Mouse (Mus musculus) megakaryocyte progenitor cell, adult 5-6 weeks (primary cell): ENCODE measurements around the gene Ccdc69. TPM values are rescaled to one million over a fixed set of nuclear protein-coding genes. Genes with fewer than 3 reads are reported as not detected.
"Not testable (repeated sequence)": the region's sequence is repeated elsewhere in the genome, so short reads cannot be mapped to it uniquely, and the experiment has no call there.

Source experiments
- ATAC-seq: replicated peaks from 2 replicates; pipeline ENCODE4 v1.8.0; 2016; ENCODE audit warnings: mild to moderate bottlenecking, moderate TSS enrichment, inconsistent platforms; ENCODE audit not compliant: poor library complexity
- total RNA-seq, 2 experiments: library from RNA; stranded (forward) in 1 of 2; stranded (reverse) in 1 of 2; fragments of 157-497, 149-512 nt in 1 of 2; fragments of 200-1000 nt in 1 of 2; gene quantifications; 2 replicates each; pipeline versions ENCODE4 v1.2.3 to v1.2.4; 2015 to 2017

Ccdc69 gene
- total RNA-seq, 2 experiments from 2014 or later, result 19.2 to 27.3 TPM

DNA sequence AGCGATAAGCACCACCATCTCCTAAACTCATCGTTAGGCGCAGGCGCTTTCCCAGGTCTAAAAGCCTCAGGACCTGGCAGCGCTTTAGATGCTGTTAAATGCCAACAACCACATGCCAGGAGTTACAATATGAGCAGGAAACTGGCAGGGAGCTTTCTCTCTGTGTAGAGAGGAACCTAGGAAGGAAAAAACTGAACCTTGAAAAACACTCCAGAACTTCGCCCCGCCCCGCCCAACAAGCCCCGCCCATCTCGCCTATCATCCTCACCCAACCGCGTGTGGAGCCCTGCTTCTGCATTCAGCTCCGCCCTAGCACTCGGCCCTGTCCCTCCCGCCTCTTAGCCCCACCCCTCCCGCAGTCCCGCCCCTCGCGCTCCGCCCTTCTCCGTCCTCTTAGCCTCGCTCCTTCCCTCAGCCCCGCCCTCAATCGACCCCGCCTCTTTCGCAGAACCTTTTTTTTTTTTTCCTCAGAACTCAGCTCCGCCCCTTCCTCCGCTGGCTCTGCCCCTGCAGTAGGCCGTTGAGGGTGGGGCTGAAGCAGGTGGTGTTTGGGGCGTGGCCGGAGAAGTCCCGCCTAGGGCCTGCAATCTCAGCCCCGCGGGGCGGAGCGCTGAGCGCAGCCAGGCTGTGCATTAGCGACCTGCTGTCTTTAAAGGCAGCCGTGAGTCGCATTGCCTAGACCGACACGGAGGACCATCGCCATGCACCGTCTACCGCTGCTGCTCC lies 19.7 kb upstream of the Ccdc69 start, which contains the start of gene Gm2a:
Gm2a (plus strand) TSS at position 653 of the 726 bp plus-strand sequence.
- peak; percentile 91 for ATAC-seq

GRCm38 (mm10) chr11:55096731-55097462 lies 19.0 kb upstream of the Ccdc69 start:
- no peak; the same call in 1 of the 2 replicates for ATAC-seq

DNA sequence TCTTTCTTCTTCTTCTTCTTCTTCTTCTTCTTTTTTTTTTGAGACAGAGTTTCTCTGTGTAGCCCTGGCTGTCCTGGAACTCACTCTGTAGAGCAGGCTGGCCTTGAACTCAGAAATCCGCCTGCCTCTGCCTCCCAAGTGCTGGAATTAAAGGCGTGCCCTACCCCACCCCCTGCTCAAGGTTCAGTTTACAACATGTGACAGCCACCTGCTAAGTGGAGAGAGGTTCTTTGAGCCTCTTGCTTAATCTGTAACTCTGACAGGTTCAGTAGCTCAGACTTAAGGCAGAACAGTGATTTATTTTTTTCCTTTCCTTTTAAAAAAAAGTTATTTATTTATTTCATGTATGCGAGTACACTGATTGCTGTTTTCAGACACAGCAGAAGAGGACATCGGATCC lies 18.4 kb upstream of the Ccdc69 start:
- not testable (repeated sequence) for ATAC-seq

- ATAC-seq, result no peak
Observed at GRCm38 (mm10) chr11:55093096-55093495, 15.2 kb upstream of the Ccdc69 start.

- no peak for ATAC-seq
Observed at GRCm38 (mm10) chr11:55089892-55090291, 12.0 kb upstream of the Ccdc69 start.

- peak; percentile 96 for ATAC-seq
Observed at GRCm38 (mm10) chr11:55087006-55087405, 9.1 kb upstream of the Ccdc69 start.

GRCm38 (mm10) chr11:55085396-55085795 lies 7.5 kb upstream of the Ccdc69 start:
- ATAC-seq, result no peak

DNA sequence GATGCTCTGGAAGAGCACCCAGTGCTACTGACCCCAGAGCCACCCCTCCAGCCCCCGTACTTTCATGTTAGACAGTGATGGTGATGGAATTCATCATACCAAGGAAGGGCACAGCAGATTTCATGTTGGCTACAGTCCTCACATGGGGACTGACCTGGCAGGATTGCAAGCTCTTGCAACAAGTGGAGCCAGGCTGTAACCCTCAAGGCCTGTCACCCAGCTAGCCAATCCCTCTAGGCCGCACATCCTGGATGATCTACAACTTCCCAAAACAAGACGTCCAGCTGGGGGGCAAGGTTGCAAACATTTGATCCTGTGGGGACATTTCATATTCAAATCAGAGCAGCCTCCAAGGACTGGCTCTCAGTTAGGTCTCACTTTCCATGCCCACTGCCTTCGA lies 6.7 kb upstream of the Ccdc69 start:
- no peak for ATAC-seq

- no peak for ATAC-seq
Observed at GRCm38 (mm10) chr11:55081206-55081605, 3.3 kb upstream of the Ccdc69 start.

- no peak for ATAC-seq
Observed at GRCm38 (mm10) chr11:55079180-55079579, 1.2 kb upstream of the Ccdc69 start.

DNA sequence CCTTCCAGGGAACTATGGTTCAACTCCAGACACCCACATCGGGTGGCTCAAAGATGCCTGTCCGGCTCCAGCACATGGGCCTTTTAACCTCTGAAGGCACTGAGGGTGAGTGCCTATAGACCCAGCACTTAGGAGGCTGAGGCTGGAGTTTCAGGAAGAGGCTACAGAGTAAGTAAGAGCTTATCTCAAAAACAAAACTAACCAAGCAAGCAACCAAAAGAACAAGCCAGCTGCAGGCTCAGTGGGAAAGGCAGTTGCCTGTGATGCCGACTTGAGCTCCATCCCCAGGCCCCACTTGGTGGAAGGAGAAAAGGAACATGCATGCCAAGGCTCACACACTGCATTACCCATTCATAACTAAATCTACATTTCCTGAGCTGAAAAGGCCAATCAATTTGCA lies 571 bp upstream of the Ccdc69 start:
- ATAC-seq, result no peak

- 0 out of 2 replicates have a peak, but pooled peaks have one; percentile 18 for ATAC-seq
Observed at GRCm38 (mm10) chr11:55076234-55076633, 1.7 kb downstream of the Ccdc69 start.

DNA sequence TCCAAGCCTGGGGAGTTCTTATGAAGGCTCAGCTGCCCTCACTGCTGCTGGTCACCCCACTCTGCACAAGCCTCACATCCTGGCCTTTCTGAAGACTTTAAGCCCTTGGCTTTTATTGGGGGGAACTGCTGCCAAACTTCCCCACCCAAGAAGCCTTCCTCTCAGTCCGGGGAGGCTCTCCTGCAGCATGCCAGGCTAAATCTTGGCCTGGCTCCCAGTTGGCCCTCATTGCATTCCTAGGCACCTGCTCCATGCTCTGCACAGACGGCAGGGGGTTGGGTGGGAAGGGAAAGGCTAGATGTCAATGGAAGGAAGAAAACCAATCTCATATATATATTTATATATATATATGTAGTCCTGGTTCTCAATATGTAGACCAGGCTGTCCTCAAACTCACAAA lies 2.3 kb downstream of the Ccdc69 start:
- ATAC-seq, result no peak

DNA sequence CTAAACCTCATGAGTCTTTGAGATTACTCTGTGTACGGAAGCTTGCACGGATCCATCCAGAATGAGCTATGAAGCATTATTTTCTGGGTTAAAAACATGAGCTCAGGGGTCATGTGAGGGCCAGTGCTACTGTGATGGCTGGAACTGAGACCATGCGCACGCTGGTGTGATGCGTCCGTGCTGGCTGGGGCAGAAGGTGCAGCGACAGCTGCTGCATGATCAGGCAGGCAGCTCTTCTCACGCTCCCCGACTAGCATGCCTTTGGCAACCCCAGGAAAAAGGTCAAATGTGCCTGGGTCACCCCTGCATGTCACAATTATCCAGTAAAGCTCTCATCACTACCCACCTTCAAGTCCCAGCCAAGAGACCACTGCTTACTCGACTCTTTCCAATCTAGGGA lies 4.7 kb downstream of the Ccdc69 start:
- no peak for ATAC-seq

DNA sequence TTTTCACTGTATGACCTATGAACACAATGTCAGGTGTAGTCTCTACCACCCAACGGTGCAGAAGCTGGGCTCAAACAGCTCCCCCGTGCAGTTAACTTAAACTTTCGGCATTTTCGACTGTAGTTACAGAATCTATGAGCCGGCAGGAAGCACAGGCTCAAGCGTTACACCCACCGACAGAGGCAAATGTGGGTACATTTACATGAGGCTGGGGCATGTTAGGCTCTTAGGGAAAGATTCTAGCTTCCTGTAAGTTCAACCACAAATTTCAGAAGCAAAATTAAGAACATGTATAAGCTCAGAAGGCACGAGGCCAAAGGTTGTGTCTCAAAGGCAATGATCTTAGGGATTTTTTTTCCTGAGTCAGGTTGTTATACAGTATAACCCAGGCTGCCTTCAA lies 5.5 kb downstream of the Ccdc69 start:
- ATAC-seq, result no peak

GRCm38 (mm10) chr11:55071344-55071743 lies 6.6 kb downstream of the Ccdc69 start:
- no peak for ATAC-seq

DNA sequence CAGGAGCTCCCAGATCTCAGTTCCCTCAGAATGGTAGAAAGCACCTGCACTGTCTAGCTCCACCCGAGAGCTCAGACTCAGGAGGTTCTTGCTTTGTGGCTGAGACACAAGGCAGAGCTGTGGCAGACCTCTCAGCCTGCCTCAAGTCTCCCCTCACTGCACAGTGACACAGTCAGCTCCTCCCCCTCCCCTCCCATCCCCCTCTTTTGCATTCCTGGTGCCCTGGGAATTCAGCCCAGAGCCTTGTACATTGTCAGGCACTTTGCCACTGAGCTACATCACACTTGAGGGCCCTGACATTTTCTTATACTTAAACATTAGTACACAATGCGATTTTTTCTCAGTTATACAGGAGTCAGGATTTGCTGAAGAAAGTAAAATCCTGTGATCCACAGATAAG lies 8.9 kb downstream of the Ccdc69 start:
- no peak for ATAC-seq

DNA sequence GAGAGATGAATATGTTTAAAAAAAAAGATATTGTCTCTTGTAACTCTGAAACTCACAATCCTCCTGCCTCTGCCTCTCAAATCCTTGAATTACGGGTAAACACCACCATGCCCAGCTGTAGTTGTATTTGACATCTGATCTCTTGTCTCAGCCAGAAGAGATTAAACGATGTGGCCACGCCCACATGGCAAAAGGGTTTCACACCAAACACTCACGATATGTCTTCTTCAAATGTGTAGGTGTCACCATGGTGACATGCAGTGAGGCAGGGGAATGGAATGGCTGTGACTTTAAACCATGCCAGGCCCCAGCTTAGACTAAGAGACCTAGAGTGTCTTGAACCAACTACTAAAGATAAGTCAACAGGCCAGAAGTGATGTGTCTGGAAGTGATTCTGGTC lies 11.0 kb downstream of the Ccdc69 start:
- ATAC-seq, result no peak

DNA sequence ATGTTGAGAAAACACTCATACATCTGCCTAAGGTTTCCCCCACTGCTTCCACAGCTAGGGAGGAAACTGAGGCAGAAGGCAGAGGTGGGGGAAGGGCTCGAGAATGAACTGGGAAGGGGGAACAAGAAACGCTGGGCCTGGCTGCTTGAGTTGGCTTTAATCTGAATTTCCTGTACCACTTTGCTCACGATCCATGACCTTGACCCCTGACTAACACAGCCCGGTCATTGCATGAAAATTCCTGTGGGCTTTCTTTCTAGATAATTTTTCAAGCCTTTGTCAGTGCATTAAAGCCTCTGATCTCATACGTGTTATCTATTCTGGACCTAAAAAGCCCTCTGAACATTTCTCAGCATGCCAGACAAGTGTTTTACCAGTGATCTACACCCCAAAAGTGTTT lies 15.1 kb downstream of the Ccdc69 start:
- no peak for ATAC-seq

DNA sequence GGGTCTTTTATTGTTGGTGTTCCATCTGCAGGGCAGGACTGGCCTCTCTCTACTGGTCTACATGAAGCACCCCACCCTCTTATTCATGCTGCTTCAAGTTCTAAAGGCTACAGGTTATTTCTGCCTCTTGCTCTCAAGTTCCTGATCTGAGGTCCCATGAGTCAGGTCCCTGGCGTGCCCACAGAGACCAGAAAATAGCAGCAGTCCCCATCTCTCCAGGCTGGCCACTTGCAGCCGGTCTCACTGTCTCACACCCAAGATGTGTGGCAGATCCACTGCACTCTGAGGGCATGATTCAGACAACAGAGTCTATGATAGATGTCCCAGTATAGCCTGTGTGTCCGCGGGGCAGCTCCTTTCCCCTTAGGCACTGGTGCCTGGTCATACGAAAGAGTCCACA lies 17.1 kb downstream of the Ccdc69 start:
- ATAC-seq, result no peak

DNA sequence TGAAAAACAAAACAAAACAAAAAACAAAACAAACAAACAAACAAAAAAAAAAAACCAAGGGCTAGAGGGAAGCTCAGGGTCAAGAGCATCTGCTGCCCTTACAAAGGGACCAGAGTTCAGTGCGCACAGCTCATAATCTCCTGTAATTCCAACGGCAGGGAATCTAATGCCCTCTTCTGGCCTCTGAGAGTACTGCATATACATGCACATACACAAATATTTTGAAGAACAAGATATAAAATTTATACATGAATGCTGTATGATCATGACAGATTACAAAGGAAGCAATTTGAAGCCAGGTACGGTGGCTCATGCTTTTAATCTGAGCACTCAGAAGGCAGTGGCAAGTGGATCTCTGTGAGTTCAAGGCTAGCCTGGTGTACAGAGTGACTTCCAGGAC lies 20.4 kb downstream of the Ccdc69 start:
- no peak for ATAC-seq

- ATAC-seq, result no peak
Observed at GRCm38 (mm10) chr11:55050837-55051510, 27.0 kb downstream of the Ccdc69 start.
